Mouse (Mus musculus) hindbrain, embryonic 16.5 days (tissue): Measurements from ENCODE around the gene Ttll13. TPM values are rescaled to one million over a fixed set of nuclear protein-coding genes. Genes with fewer than 3 reads are reported as not detected.

Experiments used
- ATAC-seq: fragments of 200-750 bp; cut with Nextera tagmentation; 2 replicates; pipeline ENCODE4 v1.8.0; 2017; ENCODE audit warnings: moderate TSS enrichment, moderate library complexity
- H3K27ac ChIP-seq: fragments of 300-500 bp; sonication (generic); 2 replicates; pipeline ENCODE4 v1.5.1; 2014; ENCODE audit warnings: low read depth, mild to moderate bottlenecking, control low read depth, low read length, moderate library complexity
- H3K27me3 ChIP-seq: fragments of 300-500 bp; sonication (generic); replicated peaks from 2 replicates; pipeline ENCODE4 v1.6.1; 2014; ENCODE audit warnings: low read length; ENCODE audit not compliant: control insufficient read depth, insufficient read depth
- H3K36me3 ChIP-seq: fragments of 300-500 bp; sonication (generic); 2 replicates; pipeline ENCODE4 v1.6.1; 2014; ENCODE audit warnings: mild to moderate bottlenecking, low read length, moderate library complexity, mixed read lengths; ENCODE audit not compliant: control insufficient read depth, insufficient read depth
- H3K4me1 ChIP-seq: fragments of 300-500 bp; sonication (generic); 2 replicates; pipeline ENCODE4 v1.6.1; 2014; ENCODE audit warnings: low read depth, low read length; ENCODE audit not compliant: control insufficient read depth, insufficient read depth
- H3K4me2 ChIP-seq: fragments of 300-500 bp; sonication (generic); 2 replicates; pipeline ENCODE4 v1.6.1; 2014; ENCODE audit warnings: mild to moderate bottlenecking, low read length, control low read depth, moderate library complexity
- H3K4me3 ChIP-seq: fragments of 300-500 bp; sonication (generic); 2 replicates; pipeline ENCODE4 v1.5.1; 2014; ENCODE audit warnings: mild to moderate bottlenecking, low read length, control low read depth, moderate library complexity
- H3K9ac ChIP-seq: fragments of 300-500 bp; sonication (generic); 2 replicates; pipeline ENCODE4 v1.6.1; 2014; ENCODE audit warnings: low read depth, mild to moderate bottlenecking, control low read depth, low read length, moderate library complexity
- H3K9me3 ChIP-seq: fragments of 300-500 bp; sonication (generic); 2 replicates; pipeline ENCODE4 v1.6.1; 2014; ENCODE audit warnings: mild to moderate bottlenecking, low read length, moderate library complexity; ENCODE audit not compliant: control insufficient read depth
- WGBS: fragments of 180-500 bp; shearing (Covaris S2); extraction: QIAGEN DNeasy Blood & Tissue Kit; methylation state at CpG from one replicate; pipeline ENCODE4 v1.1.7; 2014; 5-methylcytosine and 5-hydroxymethylcytosine counted together
- polyA plus RNA-seq: library from polyadenylated mRNA; unstranded; fragments of >200 nt; fragmentation: Nextera tagmentation; extraction: Ambion mirVana; gene quantifications from 2 replicates; pipeline ENCODE4 v1.2.1, GENCODE M21; 2015

Gene Ttll13
- polyA plus RNA-seq, 1 experiment from 2014 or later: 3.3 TPM

GRCm38 (mm10) chr7:80221179-80221750 lies 24.9 kb upstream of the Ttll13 start:
- no peaks in the 10 kb centered on the region for H3K27me3 ChIP-seq
- 82% methylated on average over 4 of the region's 4 CpGs for WGBS
- no peak overlapping the region for H3K4me2 ChIP-seq
- ATAC-seq: no peak
- H3K9me3 ChIP-seq: no peaks in the 10 kb centered on the region
- no peak overlapping the region for H3K9ac ChIP-seq
- no peaks in the 10 kb centered on the region for H3K4me1 ChIP-seq
- H3K27ac ChIP-seq: no peak overlapping the region
- H3K36me3 ChIP-seq: peaks cover 48% of the 10 kb centered on the region
- no peak overlapping the region for H3K4me3 ChIP-seq

- H3K27ac ChIP-seq: no peak overlapping the region
- H3K36me3 ChIP-seq: peaks cover 19% of the 10 kb centered on the region
- H3K4me1 ChIP-seq: peaks cover 4% of the 10 kb centered on the region
- no peaks in the 10 kb centered on the region for H3K27me3 ChIP-seq
- no peak overlapping the region for H3K9ac ChIP-seq
- no peak overlapping the region for H3K4me3 ChIP-seq
- no peak overlapping the region for H3K4me2 ChIP-seq
- no peak for ATAC-seq
- no peaks in the 10 kb centered on the region for H3K9me3 ChIP-seq
- WGBS: 95% methylated on average over 4 of the region's 4 CpGs
Observed at GRCm38 (mm10) chr7:80227065-80227464, 19.1 kb upstream of the Ttll13 start.

- H3K36me3 ChIP-seq: peaks cover 6% of the 10 kb centered on the region; the same call in 1 of the 2 replicates
- 48% methylated on average over 6 of the region's 6 CpGs for WGBS
Observed at GRCm38 (mm10) chr7:80230196-80230595, 16.0 kb upstream of the Ttll13 start.

DNA sequence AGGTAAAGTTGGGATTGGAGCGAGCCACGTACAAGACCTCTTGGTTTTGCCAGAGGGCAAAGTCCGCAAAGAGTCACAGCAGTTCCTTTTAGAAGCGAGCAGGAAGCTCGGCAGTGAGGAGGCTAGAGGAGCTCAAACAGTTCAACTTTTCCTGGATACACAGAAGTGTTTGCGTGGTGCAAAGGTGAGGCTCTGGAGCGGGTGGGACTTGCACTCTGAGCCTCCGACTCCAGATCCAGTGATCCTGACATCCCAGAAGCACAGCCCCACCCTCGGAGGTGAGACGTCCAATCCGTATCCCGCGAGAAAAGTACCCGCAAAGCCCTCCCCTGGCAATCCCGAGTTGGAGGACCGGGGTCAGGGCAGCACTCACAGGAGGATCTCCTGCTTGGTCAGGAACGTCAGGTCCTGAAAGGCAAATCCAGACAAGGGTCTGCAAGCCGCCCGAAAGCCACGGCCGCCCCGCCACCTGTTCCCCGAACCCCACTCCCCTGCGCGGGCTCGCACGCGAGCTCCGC lies 14.1 kb upstream of the Ttll13 start:
- peak; percentile 41; the same call in 1 of the 2 replicates for ATAC-seq
- peak overlapping the region; percentile 63 for H3K4me2 ChIP-seq
- no peaks in the 10 kb centered on the region for H3K9me3 ChIP-seq
- H3K27me3 ChIP-seq: no peaks in the 10 kb centered on the region
- WGBS: 2% methylated on average over 25 of the region's 29 CpGs
- peak overlapping the region; percentile 74 for H3K4me3 ChIP-seq
- H3K4me1 ChIP-seq: peaks cover 12% of the 10 kb centered on the region
- H3K9ac ChIP-seq: peak overlapping the region; percentile 65
- H3K36me3 ChIP-seq: peaks cover 3% of the 10 kb centered on the region; the same call in 1 of the 2 replicates
- H3K27ac ChIP-seq: peak overlapping the region; percentile 40; the same call in 1 of the 2 replicates

More at GRCm38 (mm10) chr7:80230196-80230595, 16.0 kb upstream of the Ttll13 start:
- Histone ChIP-seq H3K4me3 (no peak overlapping the region), H3K9ac (no peak overlapping the region), H3K9me3 (no peaks in the 10 kb centered on the region), H3K4me1 (peaks cover 12% of the 10 kb centered on the region), H3K27ac (no peak overlapping the region), H3K4me2 (no peak overlapping the region), H3K27me3 (no peaks in the 10 kb centered on the region)
- ATAC-seq: no peak

DNA sequence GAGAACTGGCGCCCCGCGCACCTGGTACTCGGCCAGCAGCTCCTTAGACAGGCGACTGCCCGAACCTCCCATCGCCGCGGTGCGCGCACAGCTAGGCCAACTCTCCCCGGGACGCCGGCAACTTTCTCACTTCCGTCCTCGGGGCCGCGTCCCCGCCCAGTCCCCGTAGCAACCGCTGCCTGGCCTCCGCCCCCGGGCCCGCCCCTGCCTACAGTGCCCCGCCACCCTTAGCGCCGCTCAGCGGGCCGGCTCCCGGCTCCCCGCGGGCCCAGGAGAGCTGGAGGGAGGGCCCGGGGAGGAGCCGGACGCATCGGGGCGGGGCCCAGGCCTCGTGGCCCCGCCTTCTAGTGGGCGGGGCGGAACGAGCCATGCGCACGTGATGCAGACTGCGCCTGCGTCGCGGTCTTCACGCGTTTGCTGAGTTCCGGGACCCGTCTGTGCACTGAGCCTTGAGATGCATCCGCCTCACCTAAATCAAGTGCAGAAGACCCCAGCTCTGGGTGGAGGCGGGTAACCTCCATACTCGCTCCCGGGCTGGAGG lies 13.6 kb upstream of the Ttll13 start, which contains the start of the genes Cib1 and Gdpgp1:
TSS of gene Cib1 (minus strand) at position 325 of the 541 bp plus-strand sequence.
TSS of gene Gdpgp1 (plus strand) at position 377 of the 541 bp plus-strand sequence.
- Histone ChIP-seq H3K27ac (peak within 1 kb of the TSS; percentile 57; the same call in 1 of the 2 replicates), H3K4me1 (peaks cover 12% of the 10 kb centered on the region), H3K4me3 (peak within 1 kb of the TSS; percentile 74), H3K36me3 (no peaks in the 10 kb centered on the region), H3K4me2 (peak within 1 kb of the TSS; percentile 63), H3K9me3 (no peaks in the 10 kb centered on the region), H3K27me3 (no peaks in the 10 kb centered on the region), H3K9ac (peak within 1 kb of the TSS; percentile 65)
- peak; percentile 96 for ATAC-seq
- WGBS: under 1% methylated on average over 44 of the region's 56 CpGs

DNA sequence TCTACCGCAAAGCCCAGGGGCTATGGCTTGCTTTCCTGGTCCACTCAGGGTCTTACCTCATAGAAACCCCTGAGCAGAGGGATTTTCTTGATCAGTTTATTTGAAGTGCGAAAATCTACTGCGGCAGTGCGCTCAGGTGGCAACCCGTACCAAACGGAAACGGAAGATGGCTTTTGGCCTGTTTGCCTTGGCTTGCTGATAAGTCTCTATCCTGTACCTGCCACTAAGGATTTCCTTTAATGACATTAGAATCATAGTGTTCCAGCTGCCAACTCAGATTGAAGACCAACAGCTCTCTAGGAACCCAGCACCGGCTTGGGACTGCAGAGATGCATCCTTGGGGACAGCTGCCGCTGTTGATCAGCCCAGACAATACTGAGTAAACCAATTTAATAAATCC lies 12.4 kb upstream of the Ttll13 start:
- H3K27ac ChIP-seq: no peak overlapping the region
- no peak overlapping the region for H3K4me3 ChIP-seq
- no peaks in the 10 kb centered on the region; the same call in 1 of the 2 replicates for H3K36me3 ChIP-seq
- 79% methylated on average over 9 of the region's 9 CpGs for WGBS
- ATAC-seq: no peak
- H3K4me2 ChIP-seq: peak overlapping the region; percentile 63
- H3K9me3 ChIP-seq: no peaks in the 10 kb centered on the region
- no peaks in the 10 kb centered on the region for H3K27me3 ChIP-seq
- peaks cover 12% of the 10 kb centered on the region for H3K4me1 ChIP-seq
- no peak overlapping the region for H3K9ac ChIP-seq

DNA sequence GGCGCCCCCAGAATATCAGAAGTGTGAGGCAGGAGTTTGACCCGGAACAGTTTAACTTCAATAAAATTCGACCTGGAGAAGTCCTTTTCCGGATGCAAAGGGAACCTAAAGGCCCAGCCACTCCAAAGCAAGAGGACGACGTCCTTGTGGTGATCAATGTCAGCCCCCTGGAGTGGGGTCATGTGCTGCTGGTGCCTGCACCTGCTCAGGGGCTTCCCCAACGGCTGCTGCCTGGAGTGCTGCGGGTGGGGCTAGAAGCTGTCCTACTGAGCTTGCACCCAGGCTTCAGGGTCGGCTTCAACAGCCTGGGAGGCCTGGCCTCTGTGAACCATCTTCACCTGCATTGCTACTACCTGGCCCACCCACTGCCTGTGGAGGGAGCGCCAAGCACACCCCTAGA lies 7.6 kb upstream of the Ttll13 start:
- Histone ChIP-seq H3K4me1 (peaks cover 6% of the 10 kb centered on the region), H3K4me2 (no peak overlapping the region), H3K27me3 (no peaks in the 10 kb centered on the region), H3K9me3 (no peaks in the 10 kb centered on the region), H3K27ac (no peak overlapping the region), H3K9ac (no peak overlapping the region), H3K4me3 (no peak overlapping the region), H3K36me3 (peaks cover 9% of the 10 kb centered on the region)
- WGBS: 94% methylated on average over 10 of the region's 10 CpGs
- no peak for ATAC-seq

GRCm38 (mm10) chr7:80241661-80242060 lies 4.5 kb upstream of the Ttll13 start:
- Histone ChIP-seq H3K4me2 (no peak overlapping the region), H3K4me3 (no peak overlapping the region), H3K27ac (no peak overlapping the region), H3K36me3 (peaks cover 9% of the 10 kb centered on the region), H3K9me3 (no peaks in the 10 kb centered on the region), H3K9ac (no peak overlapping the region), H3K4me1 (peaks cover 3% of the 10 kb centered on the region; the same call in 1 of the 2 replicates), H3K27me3 (no peaks in the 10 kb centered on the region)
- WGBS: 89% methylated on average over 4 of the region's 4 CpGs
- no peak for ATAC-seq

- Histone ChIP-seq H3K9me3 (no peaks in the 10 kb centered on the region), H3K27ac (no peak overlapping the region), H3K4me3 (no peak overlapping the region), H3K4me2 (no peak overlapping the region), H3K4me1 (peaks cover 3% of the 10 kb centered on the region; the same call in 1 of the 2 replicates), H3K27me3 (no peaks in the 10 kb centered on the region), H3K9ac (no peak overlapping the region), H3K36me3 (peaks cover 6% of the 10 kb centered on the region)
- WGBS: 98% methylated on average over 4 of the region's 4 CpGs
- ATAC-seq: no peak
Observed at GRCm38 (mm10) chr7:80244851-80245250, 1.3 kb upstream of the Ttll13 start.
